Mouse (Mus musculus) hindbrain, postnatal 0 days (tissue): ENCODE results near the gene Fcnb. TPM values are rescaled to one million over a fixed set of nuclear protein-coding genes. Genes with fewer than 3 reads are reported as not detected.

Experiments
- ATAC-seq: fragments of 200-750 bp; cut with Nextera tagmentation; 2 replicates; pipeline ENCODE4 v1.8.0; 2017; ENCODE audit warnings: mild to moderate bottlenecking, moderate TSS enrichment, moderate library complexity
- DNase-seq: peaks from one replicate; pipeline ENCODE4 v3.0.0-alpha.2; 2015; ENCODE audit warnings: low spot score
- H3K27ac ChIP-seq: fragments of 300-500 bp; sonication (generic); 2 replicates; pipeline ENCODE4 v1.5.1; 2014; ENCODE audit warnings: mild to moderate bottlenecking
- H3K27me3 ChIP-seq: fragments of 300-500 bp; sonication (generic); 2 replicates; pipeline ENCODE4 v1.6.1; 2014; ENCODE audit warnings: low read length, mixed read lengths; ENCODE audit not compliant: insufficient read depth
- H3K36me3 ChIP-seq: fragments of 300-500 bp; sonication (generic); 2 replicates; pipeline ENCODE4 v1.6.1; 2014; ENCODE audit warnings: low read length, mixed read lengths; ENCODE audit not compliant: insufficient read depth
- H3K4me1 ChIP-seq: fragments of 300-500 bp; sonication (generic); 2 replicates; pipeline ENCODE4 v1.6.1; 2014; ENCODE audit warnings: antibody characterized with exemption, low read length, mixed read lengths; ENCODE audit not compliant: insufficient read depth
- H3K4me2 ChIP-seq: fragments of 300-500 bp; sonication (generic); 2 replicates; pipeline ENCODE4 v1.6.1; 2014; ENCODE audit warnings: low read depth, mild to moderate bottlenecking, low read length, moderate library complexity, mixed read lengths
- H3K4me3 ChIP-seq: fragments of 300-500 bp; sonication (generic); 2 replicates; pipeline ENCODE4 v1.5.1; 2014; ENCODE audit warnings: low read length
- H3K9ac ChIP-seq: fragments of 300-500 bp; sonication (generic); replicated peaks from 2 replicates; pipeline ENCODE4 v1.6.1; 2014; ENCODE audit warnings: mild to moderate bottlenecking, low read length, moderate library complexity, mixed read lengths
- H3K9me3 ChIP-seq: fragments of 300-500 bp; sonication (generic); 2 replicates; pipeline ENCODE4 v1.6.1; 2016; ENCODE audit warnings: low read length, mixed read lengths
- CTCF ChIP-seq: IDR thresholded peaks from 2 replicates; pipeline ENCODE4 v1.5.1; 2016; ENCODE audit warnings: antibody characterized with exemption, control low read depth, low read depth
- WGBS: fragments of 180-500 bp; shearing (Covaris S2); extraction: QIAGEN DNeasy Blood & Tissue Kit; methylation state at CpG from one replicate; pipeline ENCODE4 v1.1.7; 2014; 5-methylcytosine and 5-hydroxymethylcytosine counted together
- polyA plus RNA-seq: library from polyadenylated mRNA; unstranded; fragments of >200 nt; fragmentation: Nextera tagmentation; extraction: Ambion mirVana; gene quantifications from 2 replicates; pipeline ENCODE4 v1.2.1, GENCODE M21; 2015
- total RNA-seq: library from RNA; depleted of rRNA; stranded (reverse); fragments of >200 nt; gene quantifications from 2 replicates; pipeline ENCODE4 v1.2.3, GENCODE M21; 2014

Fcnb gene
- total and polyA plus RNA-seq, 2 experiments from 2014 or later, result not detected

GRCm38 (mm10) chr2:28044920-28045598 is 39.6 kb downstream of the Fcnb start:
- TF ChIP-seq CTCF, result no peak
- Histone ChIP-seq H3K4me3 (no peak overlapping the region), H3K27ac (no peak overlapping the region), H3K9ac (no peak overlapping the region), H3K4me1 (no peaks in the 10 kb centered on the region), H3K27me3 (no peaks in the 10 kb centered on the region), H3K4me2 (no peak overlapping the region), H3K9me3 (no peaks in the 10 kb centered on the region), H3K36me3 (no peaks in the 10 kb centered on the region)
- 85% methylated on average over 9 of the region's 9 CpGs for WGBS
- ATAC-seq, result no peak
- no peak for DNase-seq

- Histone ChIP-seq H3K36me3 (no peaks in the 10 kb centered on the region), H3K9ac (no peak overlapping the region), H3K4me2 (no peak overlapping the region), H3K27ac (no peak overlapping the region), H3K4me3 (no peak overlapping the region), H3K27me3 (no peaks in the 10 kb centered on the region), H3K9me3 (no peaks in the 10 kb centered on the region), H3K4me1 (peaks cover 16% of the 10 kb centered on the region)
- ATAC-seq (no peak), DNase-seq (no peak)
- TF ChIP-seq CTCF, result no peak
- WGBS, result 96% methylated on average over 1 of the region's 1 CpGs
These were observed 44.2 kb downstream of the Fcnb start for GRCm38 (mm10) chr2:28040466-28040865.

GRCm38 (mm10) chr2:28039647-28040325 is 44.9 kb downstream of the Fcnb start:
- Histone ChIP-seq H3K9ac (no peak overlapping the region), H3K27me3 (no peaks in the 10 kb centered on the region), H3K36me3 (no peaks in the 10 kb centered on the region), H3K4me3 (no peak overlapping the region), H3K27ac (no peak overlapping the region), H3K4me2 (no peak overlapping the region), H3K4me1 (peaks cover 16% of the 10 kb centered on the region), H3K9me3 (no peaks in the 10 kb centered on the region)
- DNase-seq, result no peak
- ATAC-seq, result no peak
- WGBS, result 97% methylated on average over 10 of the region's 10 CpGs
- no peak for TF ChIP-seq CTCF

GRCm38 (mm10) chr2:28038391-28039096 is 46.1 kb downstream of the Fcnb start:
- 45% methylated on average over 14 of the region's 14 CpGs for WGBS
- ATAC-seq, result peak; percentile 71

GRCm38 (mm10) chr2:28037505-28038390 is 46.9 kb downstream of the Fcnb start:
- Histone ChIP-seq H3K9me3 (no peaks in the 10 kb centered on the region), H3K27me3 (no peaks in the 10 kb centered on the region), H3K36me3 (no peaks in the 10 kb centered on the region), H3K4me3 (no peak overlapping the region), H3K4me1 (peaks cover 22% of the 10 kb centered on the region), H3K4me2 (no peak overlapping the region), H3K27ac (peak overlapping the region; percentile 51; the same call in 1 of the 2 replicates), H3K9ac (no peak overlapping the region)
- peak; percentile 70 for DNase-seq
- no peak; the same call in 1 of the 2 replicates for TF ChIP-seq CTCF
- WGBS, result 35% methylated on average over 12 of the region's 12 CpGs
- peak; percentile 31; the same call in 1 of the 2 replicates for ATAC-seq

More at GRCm38 (mm10) chr2:28038391-28039096, 46.1 kb downstream of the Fcnb start:
- Histone ChIP-seq H3K9ac (no peak overlapping the region), H3K27me3 (no peaks in the 10 kb centered on the region), H3K27ac (peak overlapping the region; percentile 51; the same call in 1 of the 2 replicates), H3K4me3 (no peak overlapping the region), H3K36me3 (no peaks in the 10 kb centered on the region), H3K9me3 (no peaks in the 10 kb centered on the region), H3K4me1 (peaks cover 22% of the 10 kb centered on the region), H3K4me2 (no peak overlapping the region)
- TF ChIP-seq CTCF, result no peak
- DNase-seq, result peak; percentile 85

GRCm38 (mm10) chr2:28036788-28037187 is 47.9 kb downstream of the Fcnb start:
- Histone ChIP-seq H3K27ac (no peak overlapping the region), H3K36me3 (no peaks in the 10 kb centered on the region), H3K9ac (no peak overlapping the region), H3K4me1 (peaks cover 22% of the 10 kb centered on the region), H3K4me2 (no peak overlapping the region), H3K9me3 (no peaks in the 10 kb centered on the region), H3K27me3 (no peaks in the 10 kb centered on the region), H3K4me3 (no peak overlapping the region)
- no peak for ATAC-seq
- TF ChIP-seq CTCF, result no peak
- no peak for DNase-seq
- WGBS, result 67% methylated on average over 13 of the region's 13 CpGs
